Mouse (Mus musculus): ENCODE measurements around the gene Prkag1. TPM values are rescaled to one million over a fixed set of nuclear protein-coding genes. Genes with fewer than 3 reads are reported as not detected.

Gene Prkag1
- 68.9 and 72.7 TPM in 2 replicates for polyA plus RNA-seq (2012; rRNA removed)

- no peaks in the 10 kb centered on the region for H3K27me3 ChIP-seq (replicated peaks; ENCODE audit: control insufficient read depth, insufficient read depth, low read length)
- peak within 1 kb of the TSS; percentile 95 for H3K27ac ChIP-seq (ENCODE audit: insufficient read depth, low read depth, low read length)
- peak within 1 kb of the TSS; percentile 100 for H3K4me3 ChIP-seq (ENCODE audit: insufficient read depth, low read depth, low read length)
- peaks cover 6% of the 10 kb centered on the region; the same call in 1 of the 2 replicates for H3K4me1 ChIP-seq (ENCODE audit: control insufficient read depth, insufficient read depth, low read length)
- H3K36me3 ChIP-seq (ENCODE audit: control insufficient read depth, insufficient read depth, low read length), result peaks cover 2% of the 10 kb centered on the region; the same call in 1 of the 2 replicates
- DNase-seq, result peak; percentile 97
- peak; percentile 45 for TF ChIP-seq POLR2A (IDR thresholded peaks at IDR 0.05; ENCODE audit: low read depth, low read length)
- peak; percentile 30; the same call in 1 of the 2 replicates for TF ChIP-seq CTCF (conservative IDR thresholded peaks at IDR 0.05; ENCODE audit: insufficient read depth, insufficient read length, low read depth, low read length)
- WGBS, result under 1% methylated on average over 65 of the region's 66 CpGs
Measured at GRCm38 (mm10) chr15:98830736-98831683, at the start of gene Prkag1. Gene Prkag1 (minus strand): TSS chr15:98831521.

DNA sequence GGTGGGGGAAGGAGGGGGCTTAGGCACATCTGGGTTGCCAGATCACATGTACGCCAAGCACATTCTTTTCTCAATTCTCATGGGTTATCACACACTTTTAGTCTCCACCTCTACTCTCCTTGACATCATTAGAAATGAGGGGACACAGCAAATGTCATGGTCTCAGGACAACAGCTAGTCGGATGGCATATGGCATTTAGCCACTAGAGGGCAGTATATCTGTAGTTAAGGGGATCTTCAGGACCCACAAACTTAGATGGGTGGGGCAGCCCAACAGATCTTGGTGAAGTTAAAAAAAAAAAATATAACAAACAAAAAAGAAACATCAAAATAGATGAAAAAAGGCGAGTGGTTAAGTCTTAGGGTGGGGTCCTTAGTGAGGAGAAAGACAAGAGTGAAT, 46.0 kb upstream of the Prkag1 start:
- Histone ChIP-seq H3K36me3 (ENCODE audit: control insufficient read depth, insufficient read depth, low read length) (no peaks in the 10 kb centered on the region), H3K4me3 (ENCODE audit: insufficient read depth, low read depth, low read length) (no peak overlapping the region), H3K27me3 (replicated peaks; ENCODE audit: control insufficient read depth, insufficient read depth, low read length) (no peaks in the 10 kb centered on the region), H3K27ac (ENCODE audit: insufficient read depth, low read depth, low read length) (no peak overlapping the region), H3K4me1 (ENCODE audit: control insufficient read depth, insufficient read depth, low read length) (peaks cover 9% of the 10 kb centered on the region; the same call in 1 of the 2 replicates)
- peak; percentile 83 for DNase-seq
- WGBS, result 16% methylated on average over 3 of the region's 3 CpGs
- TF ChIP-seq POLR2A (IDR thresholded peaks at IDR 0.05; ENCODE audit: low read depth, low read length) (no peak), CTCF (conservative IDR thresholded peaks at IDR 0.05; ENCODE audit: insufficient read depth, insufficient read length, low read depth, low read length) (peak; percentile 52)

DNA sequence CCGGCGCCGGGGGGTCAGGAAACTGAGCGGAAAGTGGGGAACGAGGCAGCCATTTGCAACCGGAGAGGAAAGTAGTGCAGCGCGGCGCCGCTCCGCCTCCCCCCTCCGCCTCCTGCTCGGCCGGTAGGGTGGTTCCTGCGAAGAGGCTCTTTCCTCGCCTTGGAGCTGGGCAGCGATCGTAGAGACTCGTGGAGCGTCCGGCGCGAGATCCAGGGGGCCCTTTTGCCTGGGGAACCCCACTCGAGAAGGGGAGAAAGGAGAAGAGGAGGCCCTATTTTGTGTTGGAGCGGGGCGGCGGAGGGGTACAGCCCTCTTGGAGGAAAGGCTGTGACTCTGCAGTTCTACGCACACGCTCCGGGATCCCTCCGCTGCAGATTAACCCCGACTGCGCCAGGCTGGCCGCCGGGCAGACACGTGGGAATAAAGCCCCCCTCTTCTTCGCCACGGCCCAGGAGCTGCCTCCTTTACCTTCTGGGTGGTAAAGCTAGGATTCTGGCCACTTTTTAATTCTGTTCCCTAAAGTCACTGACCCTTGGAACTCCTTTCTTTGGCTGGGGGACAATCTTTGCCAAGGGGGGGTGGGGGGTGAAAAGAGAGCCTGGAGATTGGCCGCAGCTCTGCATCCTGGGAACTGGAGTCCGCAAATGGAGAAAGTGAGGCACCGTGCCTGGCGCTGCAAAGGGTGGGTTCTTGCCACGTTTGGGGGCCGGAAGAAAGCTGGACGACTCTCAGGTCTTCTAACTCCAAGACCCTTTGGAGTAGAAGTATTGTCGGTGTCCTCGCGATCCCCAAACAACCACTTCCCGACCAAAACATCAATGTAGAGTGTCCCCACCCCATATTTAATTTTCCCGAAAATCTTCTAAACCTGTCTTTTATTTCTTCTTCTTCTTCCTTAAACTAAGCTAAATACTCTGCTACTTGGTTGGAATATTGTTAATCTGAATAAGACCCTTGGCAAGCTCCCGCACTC, 40.9 kb upstream of the Prkag1 start:
- no peak for TF ChIP-seq CTCF (conservative IDR thresholded peaks at IDR 0.05; ENCODE audit: insufficient read depth, insufficient read length, low read depth, low read length)
- TF ChIP-seq POLR2A (IDR thresholded peaks at IDR 0.05; ENCODE audit: low read depth, low read length), result peak; percentile 7
- WGBS, result 1% methylated on average over 51 of the region's 51 CpGs
- Histone ChIP-seq H3K36me3 (ENCODE audit: control insufficient read depth, insufficient read depth, low read length) (no peaks in the 10 kb centered on the region), H3K4me3 (ENCODE audit: insufficient read depth, low read depth, low read length) (peak overlapping the region; percentile 91), H3K27me3 (replicated peaks; ENCODE audit: control insufficient read depth, insufficient read depth, low read length) (no peaks in the 10 kb centered on the region), H3K27ac (ENCODE audit: insufficient read depth, low read depth, low read length) (peak overlapping the region; percentile 100), H3K4me1 (ENCODE audit: control insufficient read depth, insufficient read depth, low read length) (peaks cover 23% of the 10 kb centered on the region)
- peak; percentile 96 for DNase-seq

- no peaks in the 10 kb centered on the region for H3K27me3 ChIP-seq (replicated peaks; ENCODE audit: control insufficient read depth, insufficient read depth, low read length)
- peaks cover 23% of the 10 kb centered on the region for H3K4me1 ChIP-seq (ENCODE audit: control insufficient read depth, insufficient read depth, low read length)
- no peaks in the 10 kb centered on the region for H3K36me3 ChIP-seq (ENCODE audit: control insufficient read depth, insufficient read depth, low read length)
- peak within 1 kb of the TSS; percentile 100 for H3K27ac ChIP-seq (ENCODE audit: insufficient read depth, low read depth, low read length)
- WGBS, result under 1% methylated on average over 91 of the region's 94 CpGs
- TF ChIP-seq POLR2A (IDR thresholded peaks at IDR 0.05; ENCODE audit: low read depth, low read length), result no peak
- TF ChIP-seq CTCF (conservative IDR thresholded peaks at IDR 0.05; ENCODE audit: insufficient read depth, insufficient read length, low read depth, low read length), result no peak
- peak within 1 kb of the TSS; percentile 91 for H3K4me3 ChIP-seq (ENCODE audit: insufficient read depth, low read depth, low read length)
- peak; percentile 48 for DNase-seq
Measured at GRCm38 (mm10) chr15:98871070-98871915, 40.0 kb upstream of the Prkag1 start, which contains the start of gene Kmt2d. Gene Kmt2d (minus strand): TSS chr15:98871204.

- no peak for TF ChIP-seq CTCF (conservative IDR thresholded peaks at IDR 0.05; ENCODE audit: insufficient read depth, insufficient read length, low read depth, low read length)
- TF ChIP-seq POLR2A (IDR thresholded peaks at IDR 0.05; ENCODE audit: low read depth, low read length), result no peak
- no peaks in the 10 kb centered on the region for H3K36me3 ChIP-seq (ENCODE audit: control insufficient read depth, insufficient read depth, low read length)
- H3K4me3 ChIP-seq (ENCODE audit: insufficient read depth, low read depth, low read length), result peak overlapping the region; percentile 91
- no peaks in the 10 kb centered on the region for H3K27me3 ChIP-seq (replicated peaks; ENCODE audit: control insufficient read depth, insufficient read depth, low read length)
- H3K4me1 ChIP-seq (ENCODE audit: control insufficient read depth, insufficient read depth, low read length), result peaks cover 23% of the 10 kb centered on the region
- WGBS, result 0% methylated on average over 16 of the region's 16 CpGs
- H3K27ac ChIP-seq (ENCODE audit: insufficient read depth, low read depth, low read length), result peak overlapping the region; percentile 54
- DNase-seq, result peak; percentile 62
Measured at GRCm38 (mm10) chr15:98870179-98871069, 39.1 kb upstream of the Prkag1 start.

Measured in kidney, adult 2 months (tissue).